Mouse (Mus musculus) lung, postnatal 25 days (tissue): ENCODE measurements around the gene Tmem40.

Experiments used
- DNase-seq: peaks from one replicate; pipeline ENCODE4 v3.0.0; 2022; ENCODE audit warnings: low spot score

Tmem40 gene

DNA sequence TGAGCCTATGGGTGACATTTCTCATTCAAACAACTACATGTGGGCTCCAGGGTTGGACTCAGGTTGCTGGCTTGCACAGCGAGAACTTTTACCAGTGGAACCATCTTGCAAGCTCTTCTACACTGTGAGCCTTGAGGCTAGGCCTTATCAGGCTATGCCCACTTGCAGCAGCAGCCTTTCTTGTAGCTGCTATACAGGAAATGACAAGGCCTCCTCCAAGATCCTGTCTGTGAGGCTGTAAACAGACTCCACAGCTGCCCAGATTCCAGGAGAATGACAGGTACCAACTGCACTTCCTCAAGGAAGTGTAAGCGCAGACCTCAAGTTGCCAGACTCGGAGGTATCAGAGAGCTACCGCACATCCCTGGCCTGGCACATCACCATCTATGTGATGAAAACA lies 6.0 kb upstream of the Tmem40 start:
- DNase-seq, result peak; percentile 64

GRCm38 (mm10) chr6:115767357-115767756 lies 5.1 kb upstream of the Tmem40 start:
- no peak for DNase-seq

- DNase-seq, result peak; percentile 79
Measured at GRCm38 (mm10) chr6:115764179-115764578, 2.0 kb upstream of the Tmem40 start.

DNA sequence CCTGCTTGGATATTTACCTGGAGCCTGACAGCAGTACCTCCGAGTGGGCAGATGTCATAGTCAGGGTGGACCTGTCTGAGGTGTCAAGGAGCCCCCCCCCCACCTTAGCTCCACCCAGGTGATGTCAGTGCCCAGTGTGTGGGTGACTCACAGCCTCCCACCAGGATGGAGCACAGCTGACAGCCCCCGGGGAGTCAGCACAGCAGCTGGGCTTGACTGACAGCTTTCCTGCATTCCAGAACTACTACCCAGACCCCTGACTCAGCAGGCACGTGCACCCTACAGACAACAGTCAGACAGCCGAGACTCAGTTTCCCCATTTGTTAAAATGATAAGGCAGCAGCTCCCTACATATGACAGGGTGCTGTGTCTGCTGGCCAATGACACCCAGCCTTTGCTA lies 1.2 kb downstream of the Tmem40 start:
- no peak for DNase-seq

GRCm38 (mm10) chr6:115760137-115760536 lies 2.1 kb downstream of the Tmem40 start:
- DNase-seq, result no peak

GRCm38 (mm10) chr6:115759461-115759860 lies 2.7 kb downstream of the Tmem40 start:
- DNase-seq, result no peak

- no peak for DNase-seq
Measured at GRCm38 (mm10) chr6:115758981-115759435, 3.2 kb downstream of the Tmem40 start.

- DNase-seq, result no peak
Measured at GRCm38 (mm10) chr6:115755536-115755935, 6.7 kb downstream of the Tmem40 start.

GRCm38 (mm10) chr6:115746326-115746725 lies 15.9 kb downstream of the Tmem40 start:
- DNase-seq, result no peak

- DNase-seq, result peak; percentile 29
Measured at GRCm38 (mm10) chr6:115743569-115743968, 18.6 kb downstream of the Tmem40 start.

DNA sequence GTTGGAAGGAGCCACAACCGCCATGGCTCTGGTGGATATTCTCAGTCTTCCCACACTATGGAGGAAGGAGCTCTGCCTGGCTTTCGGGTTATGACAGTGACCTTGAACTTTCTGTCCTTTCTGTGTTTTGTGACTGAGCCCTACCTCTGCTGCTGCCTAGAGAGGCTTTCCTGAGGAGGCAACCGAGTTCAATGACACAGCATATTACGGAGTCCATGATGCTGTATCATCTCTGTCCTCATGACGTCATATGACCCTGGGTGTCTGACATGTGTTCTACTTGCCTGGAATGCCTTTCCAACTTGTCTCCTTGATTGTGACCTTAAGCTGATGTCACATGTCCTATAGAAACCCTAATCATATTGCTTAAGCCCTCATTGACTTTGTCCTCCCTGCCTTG lies 23.2 kb downstream of the Tmem40 start:
- no peak for DNase-seq

DNA sequence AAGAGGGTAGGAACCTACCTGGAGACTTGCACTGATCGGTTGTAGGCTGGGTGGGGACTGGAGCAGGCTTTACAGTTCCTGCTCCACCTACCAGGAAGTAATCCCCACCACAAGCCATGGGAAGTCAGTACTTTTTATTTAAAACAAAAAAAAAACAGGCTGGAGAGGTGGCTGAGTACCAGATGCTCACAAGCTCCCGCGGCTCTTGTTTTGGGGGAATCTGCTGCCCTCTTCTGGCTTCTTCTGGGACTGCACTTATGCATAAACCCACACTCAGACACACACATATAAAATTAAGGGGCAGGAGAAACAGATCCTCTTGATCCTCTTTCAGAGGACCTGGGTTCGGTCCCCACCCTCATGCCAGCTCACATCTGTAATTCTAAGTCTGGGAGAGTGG lies 27.3 kb downstream of the Tmem40 start:
- DNase-seq, result peak; percentile 32

- DNase-seq, result no peak
Measured at GRCm38 (mm10) chr6:115732341-115732928, 29.8 kb downstream of the Tmem40 start.

DNA sequence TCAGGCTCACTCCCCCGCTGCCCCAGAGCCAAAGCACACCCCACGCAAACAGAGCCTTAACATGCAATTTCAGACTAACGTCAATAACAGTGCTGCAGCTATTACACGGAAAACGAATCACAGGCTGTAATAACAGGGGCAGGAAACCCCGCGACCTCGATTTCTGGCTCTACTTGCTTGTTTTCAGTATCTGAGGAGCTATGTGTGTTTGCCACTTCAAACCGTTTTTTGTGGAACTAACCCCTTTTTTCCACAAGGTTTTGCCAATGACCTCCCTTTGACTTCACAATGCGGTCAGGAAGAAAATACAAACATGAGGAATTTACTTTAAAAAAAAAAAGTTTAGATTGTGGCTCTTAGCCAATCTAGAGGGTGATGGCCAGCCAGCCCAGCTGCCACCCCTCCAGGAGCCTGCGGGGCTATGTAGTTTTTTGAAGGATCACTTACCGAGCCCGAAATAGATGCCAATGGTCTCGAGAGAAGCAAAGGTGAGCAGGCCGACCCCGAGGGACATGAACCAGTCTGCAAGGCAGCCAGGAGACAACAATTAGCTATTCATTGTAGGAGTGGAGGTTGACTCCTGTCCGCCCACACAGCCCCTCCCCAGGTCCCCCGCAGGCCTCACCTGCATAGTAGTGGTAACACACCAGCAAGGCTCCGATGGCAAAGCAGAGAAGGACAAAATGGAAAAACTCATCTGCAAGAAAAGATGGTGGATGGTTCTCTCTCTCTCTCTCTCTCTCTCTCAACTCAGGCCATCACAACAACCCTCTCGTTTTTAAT lies 31.5 kb downstream of the Tmem40 start:
- no peak for DNase-seq

DNA sequence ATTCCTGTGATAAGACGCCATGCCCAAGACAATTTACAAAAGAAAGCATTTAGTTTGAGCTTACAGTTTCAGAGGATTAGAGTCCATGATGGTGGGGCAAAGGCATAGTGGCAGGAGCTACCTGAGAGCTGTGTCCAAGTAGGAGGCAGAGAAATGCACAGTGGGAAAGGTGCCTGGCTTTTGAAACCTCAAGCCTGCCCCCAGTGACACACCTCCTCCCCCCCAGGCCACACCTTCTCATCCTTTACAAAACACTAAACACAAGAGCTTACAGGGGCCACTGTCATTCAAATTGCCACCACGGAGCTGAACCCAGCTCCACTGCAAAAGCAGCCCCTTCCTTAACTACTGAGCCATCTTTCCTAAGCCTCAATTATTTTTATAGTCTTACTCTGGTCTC lies 34.6 kb downstream of the Tmem40 start:
- no peak for DNase-seq

DNA sequence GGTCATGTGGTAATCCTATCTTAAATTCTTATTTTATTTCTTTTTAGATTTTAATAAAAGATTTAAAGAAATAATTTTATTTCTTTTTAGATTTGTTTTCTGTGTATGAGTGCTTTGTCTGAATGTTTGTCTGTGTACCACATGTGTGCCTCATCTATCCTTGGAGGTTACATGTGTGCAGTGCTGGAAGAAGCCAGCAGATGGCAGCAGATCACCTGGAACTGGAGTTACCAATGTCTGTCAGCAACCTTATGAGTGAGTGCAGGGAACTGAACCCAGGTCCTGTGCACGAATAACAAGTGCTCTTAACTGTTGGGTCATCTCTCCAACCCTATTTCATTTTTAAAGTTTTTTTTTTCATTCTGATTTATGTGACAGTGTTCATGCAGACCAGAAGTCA lies 35.1 kb downstream of the Tmem40 start:
- peak; percentile 45 for DNase-seq

- DNase-seq, result peak; percentile 32
Measured at GRCm38 (mm10) chr6:115722246-115722645, 40.0 kb downstream of the Tmem40 start.

GRCm38 (mm10) chr6:115717715-115718558 lies 44.3 kb downstream of the Tmem40 start:
- peak; percentile 89 for DNase-seq

DNA sequence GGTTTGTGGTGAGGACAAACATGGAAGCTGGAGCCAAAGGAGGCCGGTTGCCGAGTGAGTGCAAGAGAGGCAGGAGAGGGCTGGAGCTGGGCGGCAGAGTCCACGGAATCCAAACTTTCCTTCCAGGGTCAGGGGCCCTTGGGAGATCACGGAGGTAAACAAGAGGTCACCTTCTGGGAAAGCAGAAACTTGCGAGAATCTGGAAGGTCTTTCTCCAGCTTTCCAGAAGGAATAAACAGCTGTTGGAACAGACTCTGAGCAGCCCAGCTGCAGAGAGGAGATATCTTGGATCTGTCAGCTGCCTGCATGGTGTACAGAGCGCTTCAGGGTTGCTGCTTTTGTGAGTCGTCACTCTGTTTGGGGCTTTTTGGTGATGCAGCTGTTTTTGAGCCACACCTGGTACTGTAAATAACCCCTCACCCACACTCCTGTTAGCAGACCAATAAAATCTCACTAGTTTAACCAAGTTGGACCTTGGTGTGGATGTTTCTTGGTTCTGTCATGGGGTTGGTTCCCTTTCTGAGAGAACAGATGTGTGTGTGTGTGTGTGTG lies 45.0 kb downstream of the Tmem40 start:
- DNase-seq, result peak; percentile 24

DNA sequence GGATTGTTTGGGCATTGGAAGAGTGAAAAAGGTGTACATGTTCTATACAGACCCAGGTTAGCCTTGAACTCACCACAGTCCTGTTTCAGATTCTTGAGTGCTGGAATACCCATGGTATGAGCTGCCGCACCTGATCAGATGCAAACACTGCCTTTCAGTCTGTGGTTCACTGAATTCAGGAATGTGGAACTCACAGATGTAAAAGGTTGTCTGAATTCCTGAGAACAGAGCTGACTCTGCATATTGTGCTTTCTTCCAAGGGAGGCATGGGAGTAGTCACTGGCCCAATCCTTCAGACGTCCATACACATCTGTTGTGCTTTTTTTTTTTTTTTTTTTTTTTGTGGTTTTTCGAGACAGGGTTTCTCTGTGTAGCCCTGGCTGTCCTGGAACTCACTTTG lies 50.9 kb downstream of the Tmem40 start:
- DNase-seq, result no peak

DNA sequence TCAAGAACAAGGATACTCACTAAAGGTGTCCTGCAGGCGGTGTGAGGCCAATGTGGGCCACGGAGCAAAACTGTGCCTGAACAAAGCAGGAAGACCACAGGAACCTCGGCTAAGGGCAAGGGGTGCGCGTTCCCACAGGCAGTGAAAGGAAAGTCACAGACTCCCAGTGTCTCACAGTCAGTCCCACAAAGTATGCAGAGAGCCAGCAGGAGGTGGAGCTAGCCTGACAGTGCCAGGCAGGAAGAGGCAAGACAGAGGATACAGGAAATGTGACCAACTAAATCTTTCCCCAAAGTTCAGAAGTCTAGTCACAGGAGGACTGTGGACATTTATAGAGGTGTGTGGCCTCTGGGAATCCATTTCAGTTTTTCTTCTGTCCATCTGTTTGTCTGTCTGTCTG lies 59.3 kb downstream of the Tmem40 start:
- DNase-seq, result no peak

DNA sequence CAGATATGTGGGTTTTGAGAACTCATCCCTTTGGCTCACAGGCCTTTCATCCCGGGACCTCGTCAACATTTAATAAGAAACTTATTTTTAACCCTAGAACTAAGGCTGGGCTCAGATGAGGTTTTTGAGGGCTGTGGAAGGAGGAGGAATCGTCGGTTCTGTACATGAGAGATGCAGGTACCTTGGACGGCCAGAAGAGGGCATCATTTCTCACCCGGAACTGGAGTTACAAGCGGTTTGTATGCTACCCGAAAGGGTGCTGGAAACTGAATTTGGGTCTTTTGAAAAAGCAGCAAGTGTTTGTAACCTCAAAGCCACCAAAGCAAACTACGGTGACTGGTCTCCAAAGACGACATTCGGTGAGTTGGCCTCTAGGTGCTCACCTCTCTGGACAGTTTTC lies 60.9 kb downstream of the Tmem40 start:
- DNase-seq, result no peak

GRCm38 (mm10) chr6:115700778-115701177 lies 61.4 kb downstream of the Tmem40 start:
- no peak for DNase-seq
